Mouse (Mus musculus): Measurements from ENCODE around the gene Ccpg1os.

DNA sequence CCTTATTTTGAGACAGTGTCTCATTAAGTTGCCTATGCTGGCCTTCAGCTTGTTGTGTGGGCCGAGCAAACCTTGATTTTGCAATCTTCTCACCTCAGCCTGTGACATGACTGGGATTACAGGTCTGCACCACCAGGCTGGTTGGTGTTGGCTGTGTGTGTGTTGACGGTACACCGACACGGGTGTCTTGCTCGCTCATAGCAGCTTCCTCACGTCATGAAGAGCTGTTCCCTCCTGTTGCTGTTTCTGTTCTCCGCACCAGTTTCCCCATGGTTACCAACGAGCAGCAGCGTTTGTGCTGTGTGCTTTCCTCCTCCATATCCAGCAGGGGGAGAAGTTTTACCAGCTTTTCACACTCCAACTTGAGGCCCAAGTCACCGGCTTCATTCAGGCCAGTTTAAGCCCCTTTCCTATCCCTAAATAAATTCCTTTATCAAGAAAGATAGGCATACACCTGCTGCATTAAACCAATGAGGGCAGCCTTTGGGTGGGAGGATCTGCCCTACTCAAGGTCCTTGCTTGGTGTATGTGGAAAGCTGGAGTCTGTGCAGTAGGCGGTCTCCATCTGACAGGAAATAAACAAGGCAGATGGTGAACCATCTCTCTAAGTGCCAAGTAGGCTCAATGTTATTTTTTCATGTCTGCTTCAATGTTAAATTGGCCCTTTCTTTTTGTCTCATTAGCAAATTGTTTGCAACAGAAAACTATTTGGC, 16.7 kb downstream of the Ccpg1os start:
- TF ChIP-seq CTCF (conservative IDR thresholded peaks at IDR 0.05 in 1 of 2, IDR thresholded peaks at IDR 0.05 in 1 of 2; ENCODE audit: low read depth in 2 of 2, low read length in 2 of 2) = peak; percentile 55 to 85
- TF ChIP-seq POLR2A (IDR thresholded peaks at IDR 0.05; ENCODE audit: low read depth, low read length) = no peak

Data from CH12.LX (cell line).